Comparison of ENCODE assay signal across 9 mouse cellular contexts in genomic region chr2:52873276-52874063, GRCm38 (mm10). TPM values are rescaled to one million over a fixed set of nuclear protein-coding genes. Genes with fewer than 3 reads are reported as not detected.
A peak's percentile ranks its signal among the peaks of the same experiment; 100 is the strongest.
DNase-seq lines count a peak whose midpoint lies in the region; ATAC-seq lines count a peak whose summit lies in the region.
"Had no signal": no experiment of that assay in that cellular context is flagged by ENCODE, and none has a peak within 500 bp of the region (broad histone marks: within the 10 kb centered on the region; RNA-seq: fewer than 3 reads in every experiment).

No protein-coding gene starts in this region.

- H3K27me3 ChIP-seq in limb, embryonic 12.5 days, result no peaks in the 10 kb centered on the region
- no peaks in the 10 kb centered on the region for H3K27me3 ChIP-seq in limb, embryonic 10.5 days (ENCODE audit: low read depth, poor library complexity, severe bottlenecking)
- H3K27me3 ChIP-seq in midbrain, embryonic 14.5 days (ENCODE audit: control insufficient read depth, insufficient read depth, low read length), result no peaks in the 10 kb centered on the region
- no peaks in the 10 kb centered on the region for H3K27me3 ChIP-seq in intestine, embryonic 16.5 days (replicated peaks; ENCODE audit: control insufficient read depth, insufficient read depth, low read length)
- H3K27me3 ChIP-seq in kidney, embryonic 15.5 days, result no peaks in the 10 kb centered on the region

- H3K4me1 ChIP-seq in limb, embryonic 12.5 days (replicated peaks), result peaks cover 43% of the 10 kb centered on the region
- peaks cover 37% of the 10 kb centered on the region for H3K4me1 ChIP-seq in limb, embryonic 10.5 days
- peaks cover 5% of the 10 kb centered on the region; the same call in 1 of the 2 replicates for H3K4me1 ChIP-seq in midbrain, embryonic 14.5 days (ENCODE audit: control insufficient read depth, insufficient read depth, low read length)
- H3K4me1 ChIP-seq in intestine, embryonic 16.5 days (ENCODE audit: control insufficient read depth, insufficient read depth, low read length), result peaks cover 7% of the 10 kb centered on the region
- peaks cover 23% of the 10 kb centered on the region for H3K4me1 ChIP-seq in kidney, embryonic 15.5 days

- H3K4me2 ChIP-seq in limb, embryonic 12.5 days, result no peak overlapping the region
- no peak overlapping the region for H3K4me2 ChIP-seq in midbrain, embryonic 14.5 days (ENCODE audit: low read length)
- no peak overlapping the region for H3K4me2 ChIP-seq in intestine, embryonic 16.5 days (ENCODE audit: low read depth, low read length)
- no peak overlapping the region for H3K4me2 ChIP-seq in kidney, embryonic 15.5 days

- H3K9me3 ChIP-seq in limb, embryonic 12.5 days, result no peaks in the 10 kb centered on the region
- no peaks in the 10 kb centered on the region for H3K9me3 ChIP-seq in limb, embryonic 10.5 days (replicated peaks)
- no peaks in the 10 kb centered on the region for H3K9me3 ChIP-seq in midbrain, embryonic 14.5 days (ENCODE audit: control insufficient read depth, low read length)
- H3K9me3 ChIP-seq in intestine, embryonic 16.5 days (ENCODE audit: control insufficient read depth, low read length), result no peaks in the 10 kb centered on the region
- no peaks in the 10 kb centered on the region for H3K9me3 ChIP-seq in kidney, embryonic 15.5 days (replicated peaks)

- peak overlapping the region; percentile 30; the same call in 1 of the 2 replicates for H3K27ac ChIP-seq in limb, embryonic 12.5 days
- no peak overlapping the region for H3K27ac ChIP-seq in limb, embryonic 10.5 days
- no peak overlapping the region for H3K27ac ChIP-seq in midbrain, embryonic 14.5 days (replicated peaks; ENCODE audit: low read depth, low read length)
- no peak overlapping the region for H3K27ac ChIP-seq in intestine, embryonic 16.5 days (ENCODE audit: low read length)
- no peak overlapping the region for H3K27ac ChIP-seq in kidney, embryonic 15.5 days

- H3K9ac ChIP-seq in limb, embryonic 12.5 days (replicated peaks), result no peak overlapping the region
- 0 out of 2 replicates have a peak overlapping the region, but pooled peaks have one; percentile 6 for H3K9ac ChIP-seq in midbrain, embryonic 14.5 days (replicated peaks; ENCODE audit: low read length)
- no peak overlapping the region for H3K9ac ChIP-seq in intestine, embryonic 16.5 days (ENCODE audit: low read depth, low read length)
- H3K9ac ChIP-seq in kidney, embryonic 15.5 days, result no peak overlapping the region

- 0 out of 2 replicates have a peak, but pooled peaks cover 6% of the 10 kb centered on the region for H3K36me3 ChIP-seq in limb, embryonic 12.5 days
- peaks cover 1% of the 10 kb centered on the region for H3K36me3 ChIP-seq in limb, embryonic 10.5 days
- H3K36me3 ChIP-seq in midbrain, embryonic 14.5 days (ENCODE audit: control insufficient read depth, insufficient read depth, low read length), result no peaks in the 10 kb centered on the region
- H3K36me3 ChIP-seq in intestine, embryonic 16.5 days (ENCODE audit: control insufficient read depth, insufficient read depth, low read length), result no peaks in the 10 kb centered on the region
- H3K36me3 ChIP-seq in kidney, embryonic 15.5 days, result no peaks in the 10 kb centered on the region

- WGBS in limb, embryonic 12.5 days, result 64% methylated on average over 18 of the region's 18 CpGs
- 80% methylated on average over 18 of the region's 18 CpGs for WGBS in limb, embryonic 10.5 days
- 51% methylated on average over 18 of the region's 18 CpGs for WGBS in midbrain, embryonic 14.5 days
- WGBS in intestine, embryonic 16.5 days, result 72% methylated on average over 18 of the region's 18 CpGs
- WGBS in kidney, embryonic 15.5 days, result 68% methylated on average over 18 of the region's 18 CpGs

- peak; percentile 26 to 32 for DNase-seq in cerebellum, adult 18-20 months
- DNase-seq in cerebellum, adult 9-10 months, result no peak
- DNase-seq in limb, embryonic 10.5 days (ENCODE audit: low spot score), result no peak
- peak; percentile 35 for DNase-seq in heart, postnatal 4 days
- peak; percentile 29 for DNase-seq in midbrain, embryonic 14.5 days
- DNase-seq: kidney, adult 11 months had no signal

- no peak for ATAC-seq in limb, embryonic 12.5 days (ENCODE audit: insufficient number of reproducible peaks, insufficient read depth, low FRiP score, low TSS enrichment, low read depth)
- ATAC-seq in midbrain, embryonic 14.5 days (ENCODE audit: low FRiP score, low TSS enrichment), result no peak
- ATAC-seq in intestine, embryonic 16.5 days, result no peak
- ATAC-seq in kidney, embryonic 15.5 days (replicated peaks; ENCODE audit: low FRiP score), result no peak

- no peak overlapping the region for H3K4me3 ChIP-seq in limb, embryonic 12.5 days (replicated peaks)
- H3K4me3 ChIP-seq in limb, embryonic 10.5 days, result no peak overlapping the region
- no peak overlapping the region for H3K4me3 ChIP-seq in midbrain, embryonic 14.5 days (replicated peaks; ENCODE audit: low read depth, low read length)
- no peak overlapping the region for H3K4me3 ChIP-seq in intestine, embryonic 16.5 days (ENCODE audit: low read length)
- no peak overlapping the region for H3K4me3 ChIP-seq in kidney, embryonic 15.5 days (replicated peaks)

RNA-seq across cellular contexts. Expression of gene Fmnl2, which starts 15.8 kb away (rescaled TPM):
- polyA plus RNA-seq in limb, embryonic 12.5 days (2016; fragmentation: Nextera tagmentation; extraction: Ambion mirVana), result 14.4 and 14.7 TPM in 2 replicates
- 6.2 and 7.9 TPM in 2 replicates for polyA plus RNA-seq in limb, embryonic 10.5 days (2016; fragmentation: Nextera tagmentation; extraction: Ambion mirVana)
- total RNA-seq in heart, postnatal 4 days (2021), result 1 to 10 TPM; 6.1 to 6.3 TPM
- 17.2 and 18.1 TPM in 2 replicates for polyA plus RNA-seq in midbrain, embryonic 14.5 days (2014; fragmentation: Nextera tagmentation; extraction: Ambion mirVana)
- polyA plus RNA-seq in intestine, embryonic 16.5 days (2015; fragmentation: Nextera tagmentation; extraction: Ambion mirVana), result 1.8 and 2.1 TPM in 2 replicates
- polyA plus RNA-seq in kidney, embryonic 15.5 days (2015; fragmentation: Nextera tagmentation; extraction: Ambion mirVana), result 7.7 and 8.0 TPM in 2 replicates

Comparison
In these comparisons a context has a peak if more than half of its experiments do, and no peak if none do; other contexts are left out.
1. DNase-seq: peak in cerebellum, adult 18-20 months (2 of 2), heart, postnatal 4 days (single experiment) and midbrain, embryonic 14.5 days (single experiment); none in cerebellum, adult 9-10 months (single experiment) and limb, embryonic 10.5 days (single experiment).